Mouse (Mus musculus): ENCODE data around the gene Slc48a1.

- no peak for TF ChIP-seq CTCF (IDR thresholded peaks at IDR 0.05; ENCODE audit: low read depth)
- no peak for TF ChIP-seq EP300 (IDR thresholded peaks at IDR 0.05; ENCODE audit: low read depth)
These were observed 28.5 kb upstream of the Slc48a1 start for GRCm38 (mm10) chr15:97749841-97750240.

All from liver, embryonic 14.5 days (tissue).